Mouse (Mus musculus): ENCODE results near the gene Prss23.

DNA sequence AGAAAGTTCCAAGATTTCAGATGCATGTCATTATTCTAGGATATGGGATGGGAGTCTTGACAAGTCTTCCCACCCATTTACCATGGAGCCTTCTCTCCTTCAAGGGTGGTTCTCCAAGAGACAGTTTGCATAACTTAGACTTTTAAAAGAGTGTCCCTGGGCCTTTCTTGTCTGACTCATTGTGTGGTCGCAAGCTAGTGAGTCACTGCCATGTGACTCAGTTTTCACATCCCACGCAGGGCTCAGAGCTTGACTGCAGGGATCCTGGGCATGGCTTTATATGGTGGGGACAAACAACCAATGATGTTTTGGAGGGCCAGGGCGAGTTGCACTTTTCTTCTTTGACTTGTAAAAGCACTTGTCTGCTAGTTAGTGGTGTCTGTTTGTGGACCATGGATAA, 34.0 kb upstream of the Prss23 start:
- TF ChIP-seq GATA1 (IDR thresholded peaks at IDR 0.05; ENCODE audit: borderline replicate concordance, low read length) (no peak), CTCF (IDR thresholded peaks at IDR 0.05; ENCODE audit: low read depth, low read length) (no peak), POLR2AphosphoS5 (IDR thresholded peaks at IDR 0.05; ENCODE audit: insufficient replicate concordance, low read depth, low read length) (no peak), TAL1 (conservative IDR thresholded peaks at IDR 0.05; ENCODE audit: low read depth, low read length) (no peak)
